ENCODE assay signal across 8 mouse cellular contexts in the genomic region with DNA sequence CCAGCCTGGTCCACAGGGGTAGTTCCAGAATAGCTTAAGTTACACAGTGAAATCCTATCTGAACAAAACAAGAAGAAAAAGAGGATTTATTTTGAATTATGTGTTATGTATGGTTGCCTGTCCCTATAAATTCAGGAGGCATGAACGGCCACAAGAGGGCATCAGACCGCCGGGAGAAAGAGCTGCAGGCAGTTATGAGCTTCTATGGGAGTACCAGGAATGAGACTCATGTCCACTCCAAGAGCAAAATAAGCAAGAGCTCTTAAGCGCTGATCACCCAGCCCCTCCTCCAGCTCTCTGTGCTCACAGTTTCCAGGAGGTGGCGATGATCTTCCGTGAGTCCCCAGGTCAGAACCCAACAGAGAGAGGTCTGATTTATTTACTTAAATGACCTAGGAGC. TPM values are rescaled to one million over a fixed set of nuclear protein-coding genes. Genes with fewer than 3 reads are reported as not detected.
DNase-seq lines count a peak whose midpoint lies in the region; ATAC-seq lines count a peak whose summit lies in the region.

No protein-coding gene starts in this region.

- no peak overlapping the region for H3K4me2 ChIP-seq in hindbrain, embryonic 14.5 days (replicated peaks)
- H3K4me2 ChIP-seq in hindbrain, embryonic 16.5 days (ENCODE audit: low read length) = no peak overlapping the region

- no peak overlapping the region for H3K27ac ChIP-seq in hindbrain, embryonic 14.5 days
- no peak overlapping the region for H3K27ac ChIP-seq in hindbrain, embryonic 16.5 days (ENCODE audit: low read depth, low read length)

- no peaks in the 10 kb centered on the region for H3K4me1 ChIP-seq in hindbrain, embryonic 14.5 days (replicated peaks; ENCODE audit: control insufficient read depth, insufficient read depth, low read length)
- no peaks in the 10 kb centered on the region for H3K4me1 ChIP-seq in hindbrain, embryonic 16.5 days (ENCODE audit: control insufficient read depth, insufficient read depth, low read depth, low read length)

- 3% methylated on average over 6 of the region's 6 CpGs for WGBS in hindbrain, embryonic 14.5 days
- 0% methylated on average over 6 of the region's 6 CpGs for WGBS in hindbrain, embryonic 16.5 days

- ATAC-seq in hindbrain, embryonic 14.5 days (ENCODE audit: low FRiP score) = no peak
- no peak for ATAC-seq in hindbrain, embryonic 16.5 days

- H3K9me3 ChIP-seq in hindbrain, embryonic 14.5 days (ENCODE audit: control insufficient read depth, low read length) = no peaks in the 10 kb centered on the region
- H3K9me3 ChIP-seq in hindbrain, embryonic 16.5 days (ENCODE audit: control insufficient read depth, low read length) = peaks cover 2% of the 10 kb centered on the region; the same call in 1 of the 2 replicates

- H3K4me3 ChIP-seq in hindbrain, embryonic 14.5 days (replicated peaks; ENCODE audit: low read length) = no peak overlapping the region
- H3K4me3 ChIP-seq in hindbrain, embryonic 16.5 days (ENCODE audit: low read length) = no peak overlapping the region

- H3K36me3 ChIP-seq in hindbrain, embryonic 14.5 days (replicated peaks; ENCODE audit: control insufficient read depth, insufficient read depth) = no peaks in the 10 kb centered on the region
- H3K36me3 ChIP-seq in hindbrain, embryonic 16.5 days (ENCODE audit: control insufficient read depth, insufficient read depth, low read length) = no peaks in the 10 kb centered on the region

- peak; percentile 62 for DNase-seq in hindbrain, embryonic 14.5 days (ENCODE audit: low spot score)
- DNase-seq in A20 (ENCODE audit: low read depth, low spot score) (peak; percentile 77), R1 (ENCODE audit: low read depth, low spot score) (peak; percentile 97)
- peak; percentile 74 for DNase-seq in embryo, embryonic 10 days (ENCODE audit: low spot score)
- peak; percentile 79 for DNase-seq in kidney, postnatal 14 days
- peak; percentile 55 to 75 for DNase-seq in natural killer cell, adult 2 months (ENCODE audit: low spot score in 2 of 2)
- no peak for DNase-seq in frontal cortex, postnatal 10 days (ENCODE audit: low spot score in 2 of 2)

- H3K9ac ChIP-seq in hindbrain, embryonic 14.5 days = no peak overlapping the region
- H3K9ac ChIP-seq in hindbrain, embryonic 16.5 days (ENCODE audit: low read depth, low read length) = no peak overlapping the region

- no peaks in the 10 kb centered on the region for H3K27me3 ChIP-seq in hindbrain, embryonic 14.5 days (ENCODE audit: control insufficient read depth, insufficient read depth, low read length)
- H3K27me3 ChIP-seq in hindbrain, embryonic 16.5 days (replicated peaks; ENCODE audit: control insufficient read depth, insufficient read depth, low read length) = no peaks in the 10 kb centered on the region

RNA-seq across cellular contexts. Expression of a gene that starts 15.3 kb away (rescaled TPM):
- polyA plus RNA-seq in hindbrain, embryonic 14.5 days (2014; fragmentation: Nextera tagmentation; extraction: Ambion mirVana) = 1.8 and 2.6 TPM in 2 replicates
- polyA plus RNA-seq in hindbrain, embryonic 16.5 days (2015; fragmentation: Nextera tagmentation; extraction: Ambion mirVana) = 1.2 and 1.4 TPM in 2 replicates

RNA-seq across cellular contexts. Expression of a gene that starts 18.4 kb away (rescaled TPM):
- polyA plus RNA-seq in hindbrain, embryonic 14.5 days (2014; fragmentation: Nextera tagmentation; extraction: Ambion mirVana) = 5.0 TPM in 2 replicates
- 3.1 and 3.3 TPM in 2 replicates for polyA plus RNA-seq in hindbrain, embryonic 16.5 days (2015; fragmentation: Nextera tagmentation; extraction: Ambion mirVana)

RNA-seq across cellular contexts. Expression of a gene that starts 40.8 kb away (rescaled TPM):
- polyA plus RNA-seq in hindbrain, embryonic 14.5 days (2014; fragmentation: Nextera tagmentation; extraction: Ambion mirVana) = 27.7 and 34.7 TPM in 2 replicates
- polyA plus RNA-seq in hindbrain, embryonic 16.5 days (2015; fragmentation: Nextera tagmentation; extraction: Ambion mirVana) = 37.2 and 42.4 TPM in 2 replicates

RNA-seq across cellular contexts. Expression of a gene that starts 55.5 kb away (rescaled TPM):
- polyA plus RNA-seq in hindbrain, embryonic 14.5 days (2014; fragmentation: Nextera tagmentation; extraction: Ambion mirVana) = 22.0 and 23.4 TPM in 2 replicates
- polyA plus RNA-seq in hindbrain, embryonic 16.5 days (2015; fragmentation: Nextera tagmentation; extraction: Ambion mirVana) = 15.4 and 19.2 TPM in 2 replicates

RNA-seq across cellular contexts. Expression of a gene that starts 58.4 kb away (rescaled TPM):
- 436 and 489 TPM in 2 replicates for polyA plus RNA-seq in hindbrain, embryonic 14.5 days (2014; fragmentation: Nextera tagmentation; extraction: Ambion mirVana)
- 422 and 438 TPM in 2 replicates for polyA plus RNA-seq in hindbrain, embryonic 16.5 days (2015; fragmentation: Nextera tagmentation; extraction: Ambion mirVana)

Comparison
In these comparisons a context has a peak if more than half of its experiments do, and no peak if none do; other contexts are left out.
1. DNase-seq: peak in hindbrain, embryonic 14.5 days (single experiment), A20 (single experiment), R1 (single experiment), embryo, embryonic 10 days (single experiment), kidney, postnatal 14 days (single experiment) and natural killer cell, adult 2 months (2 of 2); none in frontal cortex, postnatal 10 days (0 of 2).